Mouse (Mus musculus): ENCODE results near the gene Ano2. TPM values are rescaled to one million over a fixed set of nuclear protein-coding genes. Genes with fewer than 3 reads are reported as not detected.

Ano2 gene
- polyA plus RNA-seq, 1 experiment = 5.3 TPM

DNA sequence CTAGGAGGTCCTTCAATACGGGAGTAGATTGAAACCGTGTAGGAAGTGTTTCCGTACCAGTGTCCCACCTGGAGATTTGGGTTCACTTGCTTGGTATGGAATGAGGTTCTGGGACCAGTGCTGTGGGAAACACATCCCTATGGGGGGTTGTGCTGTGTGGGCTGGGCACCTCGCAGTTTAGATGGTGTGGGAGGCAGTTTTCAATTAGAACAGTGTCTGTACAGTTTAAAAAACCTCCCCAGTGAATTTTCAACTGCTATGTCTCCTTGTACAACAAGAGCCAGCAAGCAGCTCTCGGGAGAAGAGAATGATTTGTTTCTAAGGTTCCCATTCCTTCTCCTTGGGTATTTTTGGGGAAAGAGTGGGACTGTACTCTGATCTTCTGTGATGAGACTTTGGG, 86.1 kb downstream of the Ano2 start:
- no peaks in the 10 kb centered on the region for H3K27me3 ChIP-seq (ENCODE audit: control insufficient read depth, insufficient read depth, low read length)
- no peak overlapping the region for H3K27ac ChIP-seq (ENCODE audit: control insufficient read depth, insufficient read depth, low read depth, low read length)
- TF ChIP-seq CTCF (IDR thresholded peaks at IDR 0.05; ENCODE audit: control insufficient read depth, insufficient read depth, insufficient replicate concordance, low read depth, low read length) (no peak), POLR2A (IDR thresholded peaks at IDR 0.05; ENCODE audit: control insufficient read depth, low read depth, low read length) (no peak)
- no peaks in the 10 kb centered on the region for H3K36me3 ChIP-seq (ENCODE audit: control insufficient read depth, insufficient read depth, low read length)
- no peaks in the 10 kb centered on the region for H3K4me1 ChIP-seq (ENCODE audit: control insufficient read depth, insufficient read depth, low read length)
- H3K4me3 ChIP-seq (ENCODE audit: control insufficient read depth, low read depth, low read length) = no peak overlapping the region

- no peak for TF ChIP-seq CTCF (IDR thresholded peaks at IDR 0.05; ENCODE audit: control insufficient read depth, insufficient read depth, insufficient replicate concordance, low read depth, low read length)
- no peak for TF ChIP-seq POLR2A (IDR thresholded peaks at IDR 0.05; ENCODE audit: control insufficient read depth, low read depth, low read length)
- Histone ChIP-seq H3K4me1 (ENCODE audit: control insufficient read depth, insufficient read depth, low read length) (no peaks in the 10 kb centered on the region; the same call in 1 of the 2 replicates), H3K27ac (ENCODE audit: control insufficient read depth, insufficient read depth, low read depth, low read length) (no peak overlapping the region), H3K36me3 (ENCODE audit: control insufficient read depth, insufficient read depth, low read length) (no peaks in the 10 kb centered on the region), H3K27me3 (ENCODE audit: control insufficient read depth, insufficient read depth, low read length) (no peaks in the 10 kb centered on the region), H3K4me3 (ENCODE audit: control insufficient read depth, low read depth, low read length) (no peak overlapping the region)
Observed at GRCm38 (mm10) chr6:125802954-125803353, 112.7 kb downstream of the Ano2 start.

- Histone ChIP-seq H3K27ac (ENCODE audit: control insufficient read depth, insufficient read depth, low read depth, low read length) (no peak overlapping the region), H3K27me3 (ENCODE audit: control insufficient read depth, insufficient read depth, low read length) (no peaks in the 10 kb centered on the region), H3K4me1 (ENCODE audit: control insufficient read depth, insufficient read depth, low read length) (no peaks in the 10 kb centered on the region; the same call in 1 of the 2 replicates), H3K36me3 (ENCODE audit: control insufficient read depth, insufficient read depth, low read length) (no peaks in the 10 kb centered on the region), H3K4me3 (ENCODE audit: control insufficient read depth, low read depth, low read length) (no peak overlapping the region)
- no peak for TF ChIP-seq CTCF (IDR thresholded peaks at IDR 0.05; ENCODE audit: control insufficient read depth, insufficient read depth, insufficient replicate concordance, low read depth, low read length)
- no peak for TF ChIP-seq POLR2A (IDR thresholded peaks at IDR 0.05; ENCODE audit: control insufficient read depth, low read depth, low read length)
Observed at GRCm38 (mm10) chr6:125803364-125804011, 113.3 kb downstream of the Ano2 start.

DNA sequence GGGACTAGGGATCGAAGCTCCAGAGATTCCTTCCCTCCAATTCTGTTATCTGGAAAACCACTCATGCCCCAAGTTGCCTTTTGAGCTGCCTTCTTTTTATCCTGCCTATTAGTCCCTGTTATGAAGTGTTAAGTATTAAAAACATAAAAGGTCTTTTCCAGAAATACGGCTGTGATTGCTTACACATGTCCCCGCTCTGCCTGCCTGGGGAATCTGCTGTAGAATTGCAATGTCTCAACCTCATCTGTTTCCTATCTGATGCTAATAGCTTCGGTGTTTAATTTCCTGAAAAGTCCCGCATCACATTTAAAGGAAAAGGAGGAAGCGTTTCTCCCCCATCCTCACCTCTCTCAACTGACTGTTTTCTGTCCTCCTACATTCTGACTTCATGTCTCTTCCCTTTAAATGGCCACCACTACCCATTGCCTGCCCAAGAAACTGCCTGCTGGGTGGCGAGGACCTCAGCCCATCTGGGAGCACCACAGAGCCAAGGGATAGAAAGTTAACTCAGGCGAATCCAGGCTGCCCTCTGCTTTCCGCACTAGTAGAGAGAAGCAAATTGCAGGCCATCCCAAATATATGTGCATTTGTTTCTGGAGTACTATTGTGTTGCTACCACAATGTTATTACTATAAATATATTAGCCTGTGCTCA, 118.9 kb downstream of the Ano2 start:
- TF ChIP-seq CTCF (IDR thresholded peaks at IDR 0.05; ENCODE audit: control insufficient read depth, insufficient read depth, insufficient replicate concordance, low read depth, low read length) (no peak), POLR2A (IDR thresholded peaks at IDR 0.05; ENCODE audit: control insufficient read depth, low read depth, low read length) (no peak)
- no peaks in the 10 kb centered on the region for H3K4me1 ChIP-seq (ENCODE audit: control insufficient read depth, insufficient read depth, low read length)
- no peaks in the 10 kb centered on the region for H3K27me3 ChIP-seq (ENCODE audit: control insufficient read depth, insufficient read depth, low read length)
- H3K27ac ChIP-seq (ENCODE audit: control insufficient read depth, insufficient read depth, low read depth, low read length) = no peak overlapping the region
- no peaks in the 10 kb centered on the region for H3K36me3 ChIP-seq (ENCODE audit: control insufficient read depth, insufficient read depth, low read length)
- no peak overlapping the region for H3K4me3 ChIP-seq (ENCODE audit: control insufficient read depth, low read depth, low read length)

GRCm38 (mm10) chr6:125811395-125811794, 121.2 kb downstream of the Ano2 start:
- H3K27ac ChIP-seq (ENCODE audit: control insufficient read depth, insufficient read depth, low read depth, low read length) = no peak overlapping the region
- TF ChIP-seq CTCF (IDR thresholded peaks at IDR 0.05; ENCODE audit: control insufficient read depth, insufficient read depth, insufficient replicate concordance, low read depth, low read length) = no peak
- no peak for TF ChIP-seq POLR2A (IDR thresholded peaks at IDR 0.05; ENCODE audit: control insufficient read depth, low read depth, low read length)

DNA sequence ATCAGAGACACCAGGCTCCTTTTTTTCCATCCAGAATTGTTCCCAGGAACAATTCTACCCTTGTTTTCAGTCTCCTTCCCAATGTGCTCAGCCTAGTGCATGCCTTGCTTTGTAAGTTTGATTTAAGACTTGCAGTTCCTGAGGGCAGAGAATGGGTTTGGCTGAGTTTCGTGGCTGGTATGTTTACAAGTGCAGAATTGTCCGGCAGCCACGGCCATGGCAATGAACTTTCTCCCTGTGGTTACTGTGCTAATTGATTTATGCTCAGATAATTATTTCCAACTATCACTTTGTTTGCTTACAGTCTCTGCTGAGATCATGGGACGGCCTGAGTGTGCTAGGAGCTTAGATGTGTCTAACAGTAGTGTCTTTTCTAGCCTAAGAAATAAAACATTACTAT, 147.9 kb downstream of the Ano2 start:
- Histone ChIP-seq H3K4me3 (ENCODE audit: control insufficient read depth, low read depth, low read length) (no peak overlapping the region), H3K36me3 (ENCODE audit: control insufficient read depth, insufficient read depth, low read length) (no peaks in the 10 kb centered on the region), H3K27me3 (ENCODE audit: control insufficient read depth, insufficient read depth, low read length) (no peaks in the 10 kb centered on the region), H3K27ac (ENCODE audit: control insufficient read depth, insufficient read depth, low read depth, low read length) (no peak overlapping the region), H3K4me1 (ENCODE audit: control insufficient read depth, insufficient read depth, low read length) (no peaks in the 10 kb centered on the region)
- no peak for TF ChIP-seq CTCF (IDR thresholded peaks at IDR 0.05; ENCODE audit: control insufficient read depth, insufficient read depth, insufficient replicate concordance, low read depth, low read length)
- TF ChIP-seq POLR2A (IDR thresholded peaks at IDR 0.05; ENCODE audit: control insufficient read depth, low read depth, low read length) = no peak

More at GRCm38 (mm10) chr6:125811395-125811794, 121.2 kb downstream of the Ano2 start:
- Histone ChIP-seq H3K36me3 (ENCODE audit: control insufficient read depth, insufficient read depth, low read length) (no peaks in the 10 kb centered on the region), H3K27me3 (ENCODE audit: control insufficient read depth, insufficient read depth, low read length) (no peaks in the 10 kb centered on the region), H3K4me1 (ENCODE audit: control insufficient read depth, insufficient read depth, low read length) (no peaks in the 10 kb centered on the region), H3K4me3 (ENCODE audit: control insufficient read depth, low read depth, low read length) (peak overlapping the region; percentile 26)

DNA sequence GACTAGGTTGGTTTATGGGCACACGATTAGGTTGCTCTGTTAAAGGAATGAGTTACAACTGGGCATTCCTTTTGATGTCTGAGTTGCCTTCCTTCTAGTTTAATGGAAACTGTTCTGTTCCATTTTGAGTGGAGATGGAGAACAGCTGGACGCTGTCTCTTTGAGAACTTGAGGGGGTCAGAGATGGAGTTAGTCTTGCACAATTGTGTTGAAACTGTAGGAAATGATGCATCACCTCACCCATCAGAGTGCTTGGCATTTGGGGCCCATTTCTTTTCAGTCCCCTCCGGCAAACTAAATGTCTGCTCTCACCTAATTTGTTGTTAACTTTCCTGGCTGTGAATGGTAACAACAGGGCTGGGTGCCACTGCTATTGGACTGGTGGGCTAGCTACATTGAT, 151.1 kb downstream of the Ano2 start:
- no peak overlapping the region for H3K4me3 ChIP-seq (ENCODE audit: control insufficient read depth, low read depth, low read length)
- H3K4me1 ChIP-seq (ENCODE audit: control insufficient read depth, insufficient read depth, low read length) = no peaks in the 10 kb centered on the region
- no peak overlapping the region for H3K27ac ChIP-seq (ENCODE audit: control insufficient read depth, insufficient read depth, low read depth, low read length)
- no peaks in the 10 kb centered on the region for H3K27me3 ChIP-seq (ENCODE audit: control insufficient read depth, insufficient read depth, low read length)
- TF ChIP-seq POLR2A (IDR thresholded peaks at IDR 0.05; ENCODE audit: control insufficient read depth, low read depth, low read length) = no peak
- no peak for TF ChIP-seq CTCF (IDR thresholded peaks at IDR 0.05; ENCODE audit: control insufficient read depth, insufficient read depth, insufficient replicate concordance, low read depth, low read length)
- H3K36me3 ChIP-seq (ENCODE audit: control insufficient read depth, insufficient read depth, low read length) = no peaks in the 10 kb centered on the region
